Mouse (Mus musculus) urinary bladder, adult 2 months (tissue): ENCODE results near the gene Prss27. TPM values are rescaled to one million over a fixed set of nuclear protein-coding genes. Genes with fewer than 3 reads are reported as not detected.
"Not testable (repeated sequence)": the region's sequence is repeated elsewhere in the genome, so short reads cannot be mapped to it uniquely, and the experiment has no call there.

Source experiments
- DNase-seq: peaks from one replicate; pipeline ENCODE4 v3.0.0; 2022; ENCODE audit warnings: low spot score
- polyA plus RNA-seq: library from polyadenylated mRNA; depleted of rRNA; stranded (reverse); fragments of >200 nt; gene quantifications from 2 replicates; pipeline ENCODE4 v1.2.3, GENCODE M21; 2012

Prss27 gene
- polyA plus RNA-seq, 1 experiment, result 21.8 TPM

DNA sequence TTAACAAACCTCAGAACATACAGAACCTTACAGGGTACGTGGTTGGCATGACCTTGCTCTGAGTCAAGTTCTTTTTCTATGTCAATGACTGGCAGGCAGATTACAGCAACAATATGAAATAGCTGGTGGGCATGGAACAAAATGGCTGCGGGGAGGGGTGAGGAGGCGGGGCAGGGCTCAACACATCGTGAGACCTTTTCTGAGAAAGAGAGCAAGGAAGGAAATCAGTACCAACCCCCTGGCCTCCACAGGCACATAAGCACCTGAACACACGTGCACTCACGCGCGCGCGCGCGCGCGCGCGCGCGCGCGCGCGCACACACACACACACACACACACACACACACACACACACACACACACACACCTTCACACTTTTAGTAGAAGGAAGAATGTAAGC, 7.4 kb upstream of the Prss27 start:
- DNase-seq, result no peak

DNA sequence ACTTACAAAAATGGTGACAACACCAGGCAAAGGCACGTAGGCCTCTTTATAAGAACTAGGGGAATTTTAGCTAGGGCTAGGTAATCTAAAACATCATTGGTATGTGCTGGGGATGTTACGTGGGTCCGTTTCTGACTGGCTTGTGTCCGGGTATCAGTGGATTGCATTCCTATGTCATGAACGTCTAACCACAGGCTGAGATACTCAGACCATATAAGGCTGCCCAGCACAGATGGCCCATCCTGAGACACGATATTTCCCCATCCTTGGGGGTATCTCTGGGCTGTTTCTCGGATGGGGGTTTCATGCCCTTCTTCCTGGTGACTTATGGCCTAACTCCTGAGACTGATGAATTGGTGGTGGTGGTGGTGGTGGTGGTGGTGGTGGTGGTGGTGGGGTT, 2.9 kb upstream of the Prss27 start:
- DNase-seq, result no peak

DNA sequence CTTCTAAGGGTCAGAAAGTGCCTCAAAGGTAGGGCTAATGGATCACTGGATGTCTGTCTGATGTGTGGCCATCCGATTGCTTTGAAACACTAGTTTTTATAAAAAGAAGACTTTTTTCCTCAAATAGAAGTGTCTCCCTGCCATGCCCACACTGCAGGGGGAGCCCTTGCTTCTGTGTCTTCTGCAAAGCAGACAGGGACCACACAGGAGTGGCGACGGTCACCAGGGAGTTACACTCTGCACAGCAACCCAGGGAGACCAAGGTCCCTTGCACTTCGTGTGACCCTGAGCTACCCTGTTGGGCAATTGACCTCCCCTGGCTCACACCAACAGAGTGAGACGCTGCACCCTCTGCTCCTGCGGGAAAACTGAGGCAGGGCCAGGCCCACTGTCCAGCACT, 990 bp upstream of the Prss27 start:
- DNase-seq, result no peak

DNA sequence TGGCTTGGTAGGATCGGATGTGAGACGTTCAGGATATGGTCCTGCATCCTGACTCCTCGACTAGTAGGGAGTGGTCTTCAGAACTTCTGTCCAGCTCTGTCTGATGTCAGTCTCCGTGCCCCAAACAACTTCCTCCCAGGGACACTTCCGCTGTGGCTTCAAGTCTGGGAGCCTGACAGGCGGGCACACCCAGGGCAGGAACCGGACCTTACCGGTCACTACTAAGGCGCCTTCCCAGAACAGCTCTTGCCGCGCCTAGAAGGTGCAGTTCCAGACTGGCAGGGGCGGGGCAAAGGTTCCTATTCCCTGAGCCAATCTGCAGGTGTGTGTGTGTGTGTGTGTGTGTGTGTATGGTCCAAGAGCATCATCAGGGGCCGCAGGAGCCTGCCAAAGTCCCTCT, 584 bp upstream of the Prss27 start:
- no peak for DNase-seq

GRCm38 (mm10) chr17:24044482-24044881, 6.5 kb downstream of the Prss27 start:
- DNase-seq, result no peak

GRCm38 (mm10) chr17:24045608-24046007, 7.7 kb downstream of the Prss27 start:
- DNase-seq, result no peak

DNA sequence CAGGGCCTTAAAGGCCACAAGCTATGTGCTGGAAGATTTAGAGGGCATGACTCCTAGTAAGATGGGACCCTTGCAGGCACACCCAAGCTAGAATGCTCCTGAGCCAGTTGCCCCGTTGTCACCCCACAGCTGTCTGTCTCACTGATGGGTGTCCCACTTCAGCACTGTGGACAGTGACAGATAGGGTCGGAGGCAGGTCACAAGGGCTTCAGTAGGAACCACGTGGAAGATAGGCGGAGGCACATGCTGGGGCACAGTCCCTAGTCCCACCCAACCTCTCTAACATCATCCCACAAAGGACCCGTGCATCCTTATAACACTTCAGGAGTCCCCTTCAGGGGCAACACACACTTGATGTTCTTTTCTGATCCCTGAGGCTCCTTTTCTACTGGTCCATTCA, 8.1 kb downstream of the Prss27 start:
- no peak for DNase-seq

DNA sequence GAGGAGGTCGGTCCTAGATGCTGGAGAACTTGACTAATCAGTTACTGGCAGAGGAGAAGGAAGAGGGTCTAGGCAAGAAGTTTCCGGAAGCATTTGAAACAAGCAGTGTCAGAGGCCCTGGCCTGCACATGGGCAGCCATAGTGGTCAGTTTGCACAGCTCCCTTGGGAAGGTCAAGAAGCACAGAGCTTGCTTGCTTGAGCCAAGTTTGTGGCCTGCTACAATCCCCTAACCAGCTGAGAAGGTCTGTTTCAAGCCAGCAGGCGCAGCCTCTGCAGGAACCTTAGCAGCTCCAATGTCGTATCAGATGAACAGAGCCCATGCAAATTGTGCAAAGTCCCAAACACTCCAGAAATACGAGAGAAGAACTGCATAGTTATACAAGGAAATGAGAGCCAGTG, 10.1 kb downstream of the Prss27 start:
- no peak for DNase-seq

GRCm38 (mm10) chr17:24049008-24049407, 11.1 kb downstream of the Prss27 start:
- DNase-seq, result no peak

DNA sequence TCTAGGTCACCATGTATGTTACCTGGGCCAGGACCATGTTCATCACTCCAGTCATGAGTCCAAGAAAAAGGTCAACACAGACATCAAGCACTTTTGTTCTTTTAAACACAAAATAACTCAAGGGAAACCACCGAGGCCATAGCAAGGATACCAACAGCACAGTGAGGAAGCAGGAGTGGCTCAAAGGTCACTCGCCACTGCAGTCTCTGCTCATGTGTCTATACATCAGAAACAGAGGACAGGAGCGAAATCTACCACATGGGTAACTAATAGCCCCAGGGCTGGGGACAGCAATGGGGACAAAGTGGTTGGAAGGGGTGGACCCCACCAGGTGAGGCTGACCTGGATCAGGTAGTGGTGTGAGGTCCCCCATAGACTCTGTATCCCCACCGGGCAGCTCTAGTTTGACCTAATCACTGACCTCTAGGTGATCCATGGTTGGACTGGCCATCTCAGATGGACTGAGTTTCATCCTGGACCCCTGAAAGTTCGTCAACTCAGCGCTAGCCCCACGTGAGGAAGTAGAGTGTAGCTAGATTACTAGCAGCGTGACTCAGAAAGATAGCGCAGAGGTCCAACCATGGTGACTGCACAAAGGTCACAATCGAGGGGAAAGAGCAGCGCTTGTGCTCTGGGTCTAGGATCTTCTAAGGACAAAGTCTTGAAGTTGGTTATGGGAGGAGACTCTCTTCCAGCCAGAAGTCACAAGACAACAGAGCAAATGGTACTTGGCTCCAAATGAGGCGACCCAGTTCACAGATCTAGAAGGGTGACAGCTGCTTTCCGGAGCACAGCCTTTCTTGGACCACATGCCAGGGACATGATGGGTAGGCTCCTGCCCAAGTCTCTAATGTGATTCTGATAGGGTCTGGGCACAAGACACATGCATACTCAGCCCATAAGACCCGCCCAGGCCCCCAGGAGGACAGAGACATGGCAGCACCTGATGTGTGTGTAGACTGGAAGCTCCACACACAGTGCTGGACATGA, 19.0 kb downstream of the Prss27 start:
- DNase-seq, result no peak

DNA sequence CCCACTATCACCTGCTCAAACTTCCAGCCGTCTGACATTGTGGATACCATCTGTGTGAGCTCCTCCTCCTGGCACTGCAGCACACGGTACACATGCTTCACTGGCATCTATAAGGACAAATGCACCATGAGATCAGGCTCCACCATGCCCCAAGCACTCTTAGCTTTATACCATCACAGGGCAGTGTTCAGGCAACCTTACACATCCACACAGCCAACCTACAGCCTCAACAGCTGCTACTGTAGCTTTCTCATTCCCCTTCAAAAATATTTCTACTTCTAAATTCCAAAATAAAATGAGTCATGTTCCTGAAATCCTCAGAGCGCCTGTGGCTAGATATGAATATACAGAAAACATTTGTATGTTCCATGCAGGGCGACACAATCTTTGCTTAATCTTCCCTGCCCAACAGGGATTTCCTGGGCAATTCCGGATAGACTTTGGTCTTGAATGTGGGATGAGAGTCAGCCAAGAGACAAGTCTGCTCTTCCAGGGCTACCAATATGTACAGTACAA, 19.8 kb downstream of the Prss27 start:
- DNase-seq, result no peak

DNA sequence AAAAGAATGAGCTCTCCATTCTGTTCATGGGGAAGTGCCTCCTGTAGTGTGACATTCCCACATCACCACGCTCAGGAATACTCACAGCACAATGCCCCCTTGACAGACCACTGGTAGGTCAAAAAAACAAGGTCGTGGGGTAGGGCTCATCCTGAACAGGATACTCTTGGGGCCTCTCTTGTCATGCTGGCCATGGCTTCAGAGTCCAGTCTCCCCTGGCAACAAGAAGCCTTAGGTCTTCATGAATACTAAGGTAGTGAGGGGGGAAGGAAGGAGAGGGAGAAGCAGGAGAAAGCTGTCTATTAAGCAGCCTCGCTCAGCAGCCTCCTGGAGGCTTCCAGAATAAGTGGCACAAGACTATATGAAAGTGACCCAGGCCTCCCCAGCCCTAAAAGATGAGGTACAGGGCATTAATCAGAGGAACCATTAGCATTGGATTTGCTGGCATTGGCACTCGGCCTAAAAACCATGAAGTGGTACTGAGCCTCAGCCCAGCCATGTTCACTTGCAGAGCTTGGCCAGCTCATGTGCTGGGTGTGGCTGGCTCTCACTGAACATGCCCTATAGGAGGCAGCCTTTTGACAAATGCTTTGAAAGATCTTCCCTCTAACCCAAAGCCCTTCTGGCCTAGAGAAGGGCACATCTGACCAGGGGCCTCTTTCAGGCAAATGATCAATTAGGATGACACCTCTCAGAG, 24.7 kb downstream of the Prss27 start:
- DNase-seq, result no peak

- peak; percentile 16 for DNase-seq
These were observed 30.3 kb downstream of the Prss27 start for GRCm38 (mm10) chr17:24068271-24068670.

DNA sequence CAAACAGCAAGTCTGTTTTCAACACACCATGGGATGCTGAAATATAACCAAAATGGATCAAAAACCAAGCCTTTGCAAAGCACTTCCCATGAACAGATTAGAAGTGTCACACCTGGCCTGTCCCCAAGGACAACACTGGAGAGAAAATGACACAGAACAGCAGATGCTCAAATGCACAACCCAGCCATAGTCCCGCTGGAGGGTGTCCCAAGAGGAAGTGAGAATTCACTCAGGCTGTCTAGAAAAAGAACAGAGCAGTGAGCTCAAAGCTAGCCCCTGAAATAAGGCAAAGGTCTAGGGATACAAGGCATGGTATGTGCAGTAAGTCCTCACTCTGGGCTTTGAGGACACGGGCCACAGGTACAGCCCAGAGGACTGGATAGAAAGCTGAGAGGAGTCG, 31.6 kb downstream of the Prss27 start:
- peak; percentile 14 for DNase-seq

- DNase-seq, result peak; percentile 88
These were observed 35.2 kb downstream of the Prss27 start, which contains the start of gene Kctd5 for GRCm38 (mm10) chr17:24072919-24073696. Gene Kctd5, minus strand, starts transcription at chr17:24073485.

GRCm38 (mm10) chr17:24077101-24077500, 39.2 kb downstream of the Prss27 start:
- DNase-seq, result no peak

DNA sequence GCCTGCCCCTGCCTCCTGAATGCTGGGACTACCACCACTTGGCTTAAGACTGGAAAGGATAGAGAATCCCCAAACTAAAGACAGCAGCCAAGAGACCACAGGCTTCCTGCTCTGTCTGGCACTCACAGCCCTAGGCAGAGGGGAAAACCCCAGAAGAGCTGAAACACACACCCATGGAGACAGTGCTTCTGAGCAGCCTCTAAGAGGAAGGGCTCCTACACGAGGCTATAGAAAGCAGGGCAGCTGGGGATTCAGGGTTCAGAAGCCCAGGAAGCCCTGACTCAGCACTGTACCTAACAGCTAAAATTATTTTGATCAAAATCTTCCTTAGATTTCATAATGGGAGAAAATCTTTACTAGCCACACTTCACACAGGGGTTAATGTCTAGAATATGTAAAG, 46.6 kb downstream of the Prss27 start:
- DNase-seq, result no peak

- DNase-seq, result not testable (repeated sequence)
These were observed 48.5 kb downstream of the Prss27 start for GRCm38 (mm10) chr17:24086399-24086798.

GRCm38 (mm10) chr17:24090575-24090974, 52.6 kb downstream of the Prss27 start:
- DNase-seq, result no peak
